Mouse (Mus musculus) neural tube, embryonic 11.5 days (tissue): ENCODE data around the gene Pde4b. TPM values are rescaled to one million over a fixed set of nuclear protein-coding genes. Genes with fewer than 3 reads are reported as not detected.
"Not testable (repeated sequence)": the region's sequence is repeated elsewhere in the genome, so short reads cannot be mapped to it uniquely, and the experiment has no call there.

Experiments used
- ATAC-seq: fragments of 200-750 bp; cut with Nextera tagmentation; 2 replicates; pipeline ENCODE4 v1.8.0; 2017; ENCODE audit warnings: moderate number of reproducible peaks, mild to moderate bottlenecking, moderate TSS enrichment, moderate library complexity; ENCODE audit not compliant: insufficient read depth, low FRiP score, low TSS enrichment
- DNase-seq: peaks from one replicate; pipeline ENCODE4 v3.0.0-alpha.2; 2015; ENCODE audit warnings: low spot score
- H3K27ac ChIP-seq: fragments of 300-500 bp; sonication (generic); 2 replicates; pipeline ENCODE4 v1.5.1; 2014; ENCODE audit warnings: low read depth, mild to moderate bottlenecking, low read length
- H3K27me3 ChIP-seq: fragments of 300-500 bp; sonication (generic); 2 replicates; pipeline ENCODE4 v1.6.1; 2014; ENCODE audit warnings: mild to moderate bottlenecking, low read length, mixed read lengths; ENCODE audit not compliant: control insufficient read depth, insufficient read depth
- H3K36me3 ChIP-seq: fragments of 300-500 bp; sonication (generic); 2 replicates; pipeline ENCODE4 v1.6.1; 2014; ENCODE audit warnings: mild to moderate bottlenecking, low read length, moderate library complexity, mixed read lengths; ENCODE audit not compliant: control insufficient read depth, insufficient read depth
- H3K4me1 ChIP-seq: fragments of 300-500 bp; sonication (generic); 2 replicates; pipeline ENCODE4 v1.6.1; 2014; ENCODE audit warnings: low read length, mixed read lengths; ENCODE audit not compliant: control insufficient read depth, insufficient read depth
- H3K4me2 ChIP-seq: fragments of 300-500 bp; sonication (generic); 2 replicates; pipeline ENCODE4 v1.6.1; 2014; ENCODE audit warnings: low read depth, mild to moderate bottlenecking, moderate library complexity
- H3K4me3 ChIP-seq: fragments of 300-500 bp; sonication (generic); 2 replicates; pipeline ENCODE4 v1.5.1; 2014; ENCODE audit warnings: low read depth, low read length
- H3K9ac ChIP-seq: fragments of 300-500 bp; sonication (generic); 2 replicates; pipeline ENCODE4 v1.6.1; 2014; ENCODE audit warnings: mild to moderate bottlenecking, low read length
- H3K9me3 ChIP-seq: fragments of 300-500 bp; sonication (generic); 2 replicates; pipeline ENCODE4 v1.6.1; 2016; ENCODE audit warnings: low read length; ENCODE audit not compliant: control insufficient read depth
- WGBS: fragments of 180-500 bp; shearing (Covaris S2); extraction: QIAGEN DNeasy Blood & Tissue Kit; methylation state at CpG from one replicate; pipeline ENCODE4 v1.1.7; 2014; 5-methylcytosine and 5-hydroxymethylcytosine counted together
- polyA plus RNA-seq: library from polyadenylated mRNA; unstranded; fragments of >200 nt; fragmentation: Nextera tagmentation; extraction: Ambion mirVana; gene quantifications from 2 replicates; pipeline ENCODE4 v1.2.1, GENCODE M21; 2014

Gene Pde4b
- polyA plus RNA-seq, 1 experiment from 2014 or later = 15.7 TPM

- H3K27me3 ChIP-seq = no peaks in the 10 kb centered on the region
- no peaks in the 10 kb centered on the region for H3K9me3 ChIP-seq
- no peak overlapping the region for H3K27ac ChIP-seq
- no peaks in the 10 kb centered on the region for H3K4me1 ChIP-seq
- H3K4me3 ChIP-seq = no peak overlapping the region
- no peaks in the 10 kb centered on the region for H3K36me3 ChIP-seq
- peak; percentile 60; the same call in 1 of the 2 replicates for ATAC-seq
- DNase-seq = no peak
- no peak overlapping the region for H3K9ac ChIP-seq
- no peak overlapping the region for H3K4me2 ChIP-seq
- 66% methylated on average over 5 of the region's 5 CpGs for WGBS
Measured at GRCm38 (mm10) chr4:102492911-102493310, 405.6 kb downstream of the Pde4b start.

- peak; percentile 47 for DNase-seq
- Histone ChIP-seq H3K4me1 (no peaks in the 10 kb centered on the region), H3K36me3 (no peaks in the 10 kb centered on the region), H3K4me3 (no peak overlapping the region), H3K9me3 (no peaks in the 10 kb centered on the region), H3K9ac (no peak overlapping the region), H3K27me3 (no peaks in the 10 kb centered on the region), H3K4me2 (no peak overlapping the region), H3K27ac (no peak overlapping the region)
- ATAC-seq = peak; percentile 47
- WGBS = 62% methylated on average over 4 of the region's 4 CpGs
Measured at GRCm38 (mm10) chr4:102493342-102494128, 406.2 kb downstream of the Pde4b start.

GRCm38 (mm10) chr4:102494203-102494602 lies 406.9 kb downstream of the Pde4b start:
- 97% methylated on average over 6 of the region's 10 CpGs for WGBS
- H3K27ac ChIP-seq, H3K4me1 ChIP-seq: not testable (repeated sequence)

GRCm38 (mm10) chr4:102495001-102495400 lies 407.7 kb downstream of the Pde4b start:
- WGBS = 81% methylated on average over 5 of the region's 5 CpGs
- no peaks in the 10 kb centered on the region for H3K9me3 ChIP-seq

More at GRCm38 (mm10) chr4:102494203-102494602, 406.9 kb downstream of the Pde4b start:
- not testable (repeated sequence) for H3K4me3 ChIP-seq, H3K27me3 ChIP-seq, H3K4me2 ChIP-seq, H3K9ac ChIP-seq, DNase-seq, H3K36me3 ChIP-seq, H3K9me3 ChIP-seq
- 0 out of 2 replicates have a peak, but pooled peaks have one; percentile 49 for ATAC-seq

GRCm38 (mm10) chr4:102495474-102495873 lies 408.1 kb downstream of the Pde4b start:
- ATAC-seq = no peak
- Histone ChIP-seq H3K4me2 (no peak overlapping the region), H3K9ac (no peak overlapping the region), H3K27me3 (no peaks in the 10 kb centered on the region), H3K9me3 (no peaks in the 10 kb centered on the region), H3K4me1 (no peaks in the 10 kb centered on the region), H3K27ac (no peak overlapping the region), H3K36me3 (no peaks in the 10 kb centered on the region), H3K4me3 (no peak overlapping the region)
- 83% methylated on average over 5 of the region's 5 CpGs for WGBS
- no peak for DNase-seq

More at GRCm38 (mm10) chr4:102495001-102495400, 407.7 kb downstream of the Pde4b start:
- no peaks in the 10 kb centered on the region for H3K27me3 ChIP-seq
- H3K4me1 ChIP-seq = no peaks in the 10 kb centered on the region
- DNase-seq (no peak), ATAC-seq (no peak)
- H3K4me3 ChIP-seq = no peak overlapping the region
- no peak overlapping the region for H3K27ac ChIP-seq
- no peak overlapping the region for H3K4me2 ChIP-seq
- H3K9ac ChIP-seq = no peak overlapping the region
- H3K36me3 ChIP-seq = no peaks in the 10 kb centered on the region

GRCm38 (mm10) chr4:102496269-102497177 lies 409.2 kb downstream of the Pde4b start:
- H3K4me3 ChIP-seq = no peak overlapping the region
- ATAC-seq (no peak), DNase-seq (no peak)
- H3K27ac ChIP-seq = no peak overlapping the region
- H3K4me1 ChIP-seq = no peaks in the 10 kb centered on the region
- H3K9ac ChIP-seq = no peak overlapping the region
- no peaks in the 10 kb centered on the region for H3K27me3 ChIP-seq
- H3K4me2 ChIP-seq = no peak overlapping the region
- H3K36me3 ChIP-seq = no peaks in the 10 kb centered on the region
- H3K9me3 ChIP-seq = no peaks in the 10 kb centered on the region
- 91% methylated on average over 20 of the region's 20 CpGs for WGBS

- H3K36me3 ChIP-seq = no peaks in the 10 kb centered on the region
- no peaks in the 10 kb centered on the region for H3K27me3 ChIP-seq
- no peak overlapping the region for H3K9ac ChIP-seq
- ATAC-seq (no peak), DNase-seq (no peak)
- H3K9me3 ChIP-seq = no peaks in the 10 kb centered on the region
- no peak overlapping the region for H3K27ac ChIP-seq
- H3K4me2 ChIP-seq = no peak overlapping the region
- no peaks in the 10 kb centered on the region for H3K4me1 ChIP-seq
- H3K4me3 ChIP-seq = no peak overlapping the region
- WGBS = 83% methylated on average over 3 of the region's 3 CpGs
Measured at GRCm38 (mm10) chr4:102497221-102497620, 409.9 kb downstream of the Pde4b start.

GRCm38 (mm10) chr4:102498169-102498919 lies 411.0 kb downstream of the Pde4b start:
- DNase-seq (no peak), ATAC-seq (no peak)
- Histone ChIP-seq H3K36me3 (no peaks in the 10 kb centered on the region), H3K27me3 (no peaks in the 10 kb centered on the region), H3K4me2 (no peak overlapping the region), H3K9me3 (no peaks in the 10 kb centered on the region), H3K27ac (no peak overlapping the region), H3K4me3 (no peak overlapping the region), H3K9ac (no peak overlapping the region), H3K4me1 (no peaks in the 10 kb centered on the region)
- WGBS = 83% methylated on average over 4 of the region's 4 CpGs
